Mouse (Mus musculus) cerebellum, adult 18-20 months (tissue): ENCODE measurements around the gene Hsd17b13.
"Not testable (repeated sequence)": the region's sequence is repeated elsewhere in the genome, so short reads cannot be mapped to it uniquely, and the experiment has no call there.

ENCODE experiments used
- DNase-seq, 2 experiments: peaks; one replicate each; pipeline ENCODE4 v3.0.0; 2021

Gene Hsd17b13

DNA sequence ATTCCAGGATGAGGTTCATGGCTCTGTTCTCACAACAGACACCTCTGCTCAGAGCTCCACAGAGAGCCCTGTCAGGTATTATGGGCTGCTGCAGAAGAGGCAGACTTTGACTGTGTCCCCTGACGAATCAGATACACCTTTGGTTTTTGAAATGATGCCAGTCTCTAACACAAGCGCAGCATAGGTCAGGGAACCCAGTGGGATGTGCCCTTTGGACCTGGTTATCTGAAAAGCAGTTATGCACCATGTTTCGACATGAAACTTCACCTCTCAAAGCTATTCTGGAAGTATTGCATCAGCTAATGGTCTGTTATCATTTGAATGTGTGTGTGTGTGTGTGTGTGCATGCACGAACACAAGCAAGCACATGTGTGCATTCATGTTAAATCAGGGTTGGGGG is at the start of gene Hsd17b13:
TSS of gene Hsd17b13 (minus strand) at position 114 of the 400 bp plus-strand sequence.
- no peak for DNase-seq

DNA sequence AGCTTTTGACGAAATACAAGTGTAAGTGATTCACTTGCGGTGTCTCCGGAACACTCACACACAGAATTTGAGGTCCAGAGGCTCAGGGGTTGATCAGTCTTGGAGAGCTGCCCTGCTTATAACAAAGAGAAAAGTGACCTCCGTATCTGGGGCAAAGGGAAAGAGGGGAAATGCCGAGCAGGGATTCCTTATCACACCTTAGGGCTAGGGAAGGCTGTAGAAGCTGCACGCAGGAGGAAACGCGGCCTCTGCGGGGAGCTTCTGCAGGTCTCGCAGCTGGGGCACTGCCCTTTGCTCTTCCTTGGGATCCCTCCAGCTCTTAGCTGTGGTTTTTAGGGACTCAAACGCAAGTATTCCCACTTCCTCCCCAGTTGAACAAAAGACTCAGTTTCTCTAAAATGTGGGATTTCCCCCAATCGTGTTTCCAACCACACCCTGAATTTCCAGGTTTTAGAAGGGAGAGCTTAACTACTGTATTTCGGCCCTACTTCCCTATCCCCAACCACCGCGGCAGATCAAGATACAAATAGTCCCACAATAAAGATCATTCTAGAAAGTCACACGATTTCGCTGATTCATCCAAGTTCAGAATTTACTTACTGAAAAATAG is 48.1 kb upstream of the Hsd17b13 start:
- no peak for DNase-seq

DNA sequence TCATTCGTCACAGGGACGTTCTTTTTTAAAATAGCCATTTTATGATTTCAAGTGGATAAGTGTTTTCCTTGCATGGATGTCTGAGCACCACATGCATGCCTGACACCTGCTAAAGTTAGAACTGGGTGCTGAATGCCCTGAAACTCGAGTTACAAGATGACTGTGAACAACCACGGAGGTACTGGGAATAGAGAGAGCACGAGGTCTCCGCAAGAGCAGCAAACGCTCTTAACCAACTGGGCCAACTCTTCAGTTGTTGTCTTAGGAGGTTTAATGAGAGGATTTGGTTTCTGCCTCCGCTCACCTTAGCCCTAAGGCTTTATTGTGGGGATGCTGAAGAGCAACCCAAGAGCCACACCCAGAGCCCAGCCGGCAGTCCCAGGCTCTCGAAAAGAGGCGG is 47.6 kb upstream of the Hsd17b13 start:
- no peak for DNase-seq

DNA sequence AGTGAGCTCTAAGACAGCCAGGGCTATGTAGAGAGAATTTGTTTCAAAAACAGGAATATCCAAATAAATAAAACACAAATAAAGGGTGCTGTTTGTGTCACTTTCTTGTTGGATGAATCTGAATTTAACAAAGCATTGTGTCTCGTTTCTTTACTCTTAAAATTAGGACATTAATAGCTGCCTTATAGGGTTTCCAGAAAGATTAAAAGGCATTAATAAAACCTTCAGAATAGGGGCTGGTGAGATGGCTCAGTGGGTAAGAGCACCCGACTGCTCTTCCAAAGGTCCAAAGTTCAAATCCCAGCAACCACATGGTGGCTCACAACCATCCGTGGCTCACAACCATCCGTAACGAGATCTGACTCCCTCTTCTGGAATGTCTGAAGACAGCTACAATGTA is 47.0 kb upstream of the Hsd17b13 start:
- not testable (repeated sequence) for DNase-seq

DNA sequence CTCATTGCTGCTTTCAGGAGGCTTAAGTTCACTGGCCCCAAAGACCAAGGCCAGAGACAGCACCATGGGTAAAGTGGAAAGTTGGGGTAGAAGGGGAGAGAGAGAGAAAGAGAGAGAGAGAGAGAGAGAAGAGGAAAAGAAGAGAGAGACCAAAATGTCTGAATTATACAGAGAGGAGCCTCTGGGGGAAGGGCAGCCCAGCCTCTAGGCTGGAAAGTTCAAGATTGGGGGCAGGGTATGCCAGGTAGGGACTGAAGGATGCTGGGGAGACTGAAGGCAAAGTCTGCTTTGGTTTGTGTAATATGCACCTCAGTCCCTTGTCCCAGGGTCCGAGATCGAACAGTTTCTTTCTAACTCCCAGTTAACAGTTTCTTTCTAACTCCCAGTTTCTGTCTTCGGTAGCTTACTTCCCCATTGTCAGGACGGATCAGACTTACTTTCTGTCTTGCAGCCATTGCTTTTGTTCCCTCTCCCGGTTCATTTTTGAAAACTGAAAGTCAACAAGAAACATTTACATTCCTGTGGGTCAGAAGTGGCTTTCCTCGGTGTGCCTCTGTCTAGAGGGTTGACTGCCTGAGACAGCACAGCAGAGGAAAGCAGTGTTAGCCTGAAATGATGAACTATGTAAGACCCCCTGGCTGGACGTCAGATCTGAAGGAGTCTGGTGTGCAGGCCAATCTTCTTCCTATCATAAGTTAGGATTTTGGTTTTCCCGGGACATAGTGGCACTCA is 46.2 kb upstream of the Hsd17b13 start:
- no peak for DNase-seq

DNA sequence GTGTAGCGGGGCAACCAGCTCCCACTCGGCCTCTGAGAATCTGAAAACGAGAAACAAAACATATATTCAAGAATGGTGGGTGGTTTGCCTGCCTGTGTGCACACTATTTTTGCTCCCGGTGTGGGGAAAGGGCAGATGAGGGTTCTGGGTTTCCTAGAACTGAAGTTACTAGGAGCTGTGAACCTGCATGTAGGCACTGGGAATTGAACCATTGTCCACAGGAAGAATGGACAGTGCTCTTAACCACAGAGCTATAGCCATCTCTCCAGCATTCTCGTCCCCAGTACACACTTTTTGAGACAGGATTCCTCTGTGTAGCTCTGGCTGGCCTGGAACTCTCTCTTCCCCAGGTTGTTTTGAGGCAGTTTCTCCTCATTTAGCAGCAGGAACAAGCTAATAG is 45.3 kb upstream of the Hsd17b13 start:
- no peak for DNase-seq

DNA sequence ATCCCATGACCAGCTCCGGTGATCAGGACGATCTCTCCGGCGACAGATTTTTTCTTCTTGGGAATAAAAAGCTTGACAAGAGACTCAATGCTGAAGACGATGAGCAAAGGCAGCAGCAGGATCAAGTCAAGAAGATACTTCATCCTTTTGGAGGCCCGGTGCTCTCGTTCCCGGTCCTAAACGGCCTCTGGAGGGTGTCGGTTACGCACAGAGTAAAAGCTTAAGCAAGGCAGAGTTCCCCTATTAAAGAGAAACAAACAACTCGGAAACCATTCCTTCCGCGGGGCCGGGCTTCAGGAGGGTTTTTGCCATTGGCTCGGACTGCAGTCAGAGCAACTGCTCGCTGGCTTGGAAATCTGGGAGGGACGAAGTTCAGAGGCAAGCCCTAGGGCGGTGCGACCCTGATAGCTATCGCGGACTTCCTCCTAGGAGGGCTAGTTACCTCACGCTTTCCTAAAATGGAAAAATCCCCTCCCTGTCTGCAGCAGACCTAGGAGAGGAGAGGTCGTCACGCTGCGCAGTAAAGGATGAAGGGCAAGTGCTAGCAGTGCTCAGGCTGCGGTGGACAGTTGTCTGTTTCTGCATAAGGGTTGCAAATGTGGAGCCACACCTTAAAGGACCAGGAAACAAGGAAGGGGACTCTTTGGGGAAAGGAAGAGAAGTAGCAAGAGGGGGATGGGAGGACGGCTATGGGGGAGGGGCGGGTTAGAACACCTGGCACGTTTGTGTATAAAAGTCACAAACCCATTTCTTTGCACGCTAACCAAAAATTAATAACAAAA is 44.6 kb upstream of the Hsd17b13 start, which contains the start of gene Hsd17b11:
TSS of gene Hsd17b11 (minus strand) at position 323 of the 782 bp plus-strand sequence.
- peak; percentile 66 to 71 for DNase-seq

DNA sequence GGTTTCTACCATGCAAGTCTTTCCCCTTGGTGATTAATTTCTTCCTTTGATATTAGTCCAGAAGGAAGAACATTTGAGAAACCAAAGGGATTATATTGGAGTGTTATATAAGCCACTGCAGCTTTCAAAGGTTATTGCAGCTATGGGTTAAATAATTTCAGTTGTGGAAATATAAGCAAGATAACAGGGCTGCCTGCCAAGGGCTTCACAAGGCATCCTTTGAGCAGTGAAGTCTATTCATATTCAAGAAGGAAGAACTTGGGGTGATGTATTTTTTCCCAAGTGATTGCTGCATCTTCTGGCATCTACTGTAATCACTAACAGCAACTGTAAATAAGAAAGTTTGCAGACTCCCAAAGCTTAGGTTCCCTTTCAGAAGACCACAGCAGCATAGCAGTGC is 34.2 kb upstream of the Hsd17b13 start:
- no peak for DNase-seq

DNA sequence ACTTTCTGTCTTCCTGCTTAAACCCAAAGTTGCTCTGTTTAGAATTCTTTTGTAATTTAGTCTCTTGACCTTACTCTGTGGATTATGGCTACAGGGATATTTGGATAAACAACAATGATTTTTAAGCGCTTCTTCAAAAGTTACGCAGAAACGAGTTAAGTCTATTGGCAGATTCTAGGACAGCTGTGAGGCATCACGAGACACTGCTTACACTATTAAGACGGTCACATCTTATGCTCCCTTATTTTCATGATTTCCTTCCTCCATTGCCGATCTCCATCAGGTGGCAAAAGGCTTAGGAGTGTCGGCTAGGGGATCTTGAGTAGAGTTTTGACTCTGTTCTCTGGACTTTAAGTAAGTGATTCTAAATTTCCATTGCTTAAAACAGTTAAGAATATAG is 33.1 kb upstream of the Hsd17b13 start:
- DNase-seq = no peak

DNA sequence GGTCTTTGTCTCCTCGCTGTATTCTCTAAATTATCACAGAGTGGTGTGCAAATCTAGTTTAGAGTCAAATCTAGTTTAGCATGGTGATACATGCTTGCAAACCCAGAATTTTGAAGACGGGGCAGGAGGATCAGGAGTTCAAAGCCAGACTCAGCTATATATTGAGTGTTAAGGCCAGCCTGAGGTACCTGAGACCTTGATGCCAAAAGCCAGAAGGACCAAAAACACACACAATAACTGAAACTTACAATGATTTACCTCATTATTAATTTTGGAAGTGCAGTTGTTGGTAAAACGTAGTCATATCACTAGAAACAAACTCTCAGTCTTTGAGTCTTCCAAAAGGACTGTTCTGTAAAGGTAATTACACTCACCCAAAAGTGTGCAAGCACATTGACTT is 32.2 kb upstream of the Hsd17b13 start:
- DNase-seq = no peak

DNA sequence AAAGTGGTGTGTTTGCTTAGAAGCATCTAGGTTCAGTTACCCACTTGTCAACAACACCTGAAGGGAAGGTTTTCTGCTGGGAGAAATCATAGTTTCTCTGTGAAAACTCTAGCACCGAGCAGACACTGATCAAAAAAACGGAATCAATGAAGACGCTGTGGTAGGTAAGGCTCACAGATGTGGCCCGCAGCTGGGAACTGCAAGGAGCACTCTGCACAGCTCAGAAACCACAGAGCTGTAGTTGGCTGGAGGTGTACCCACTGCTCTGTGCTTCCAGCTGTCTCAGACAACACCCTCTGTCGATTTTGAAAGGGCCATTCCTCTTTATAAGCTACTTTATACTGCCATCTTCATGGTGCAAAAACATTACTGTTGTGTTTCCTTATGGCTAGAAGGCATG is 30.6 kb upstream of the Hsd17b13 start:
- DNase-seq = no peak

DNA sequence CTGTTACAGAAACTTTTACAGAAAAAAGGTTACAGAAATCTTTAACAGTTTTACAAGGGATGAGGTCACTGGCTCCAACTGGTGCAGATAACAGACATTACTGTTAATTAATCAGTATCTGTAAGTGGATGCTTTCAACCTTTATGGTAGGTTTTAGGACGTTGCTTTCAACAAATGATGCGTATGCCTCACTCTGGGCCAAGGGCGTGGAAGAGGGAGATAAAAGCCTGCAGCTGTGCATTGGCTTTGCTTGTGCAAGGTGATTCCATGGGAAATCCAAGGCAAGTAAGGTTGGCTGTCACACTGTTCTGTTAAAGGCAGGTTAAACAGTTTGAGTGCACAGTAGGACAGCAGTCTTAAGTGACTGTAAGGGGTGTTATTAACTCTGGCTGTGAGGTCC is 29.6 kb upstream of the Hsd17b13 start:
- DNase-seq = no peak

DNA sequence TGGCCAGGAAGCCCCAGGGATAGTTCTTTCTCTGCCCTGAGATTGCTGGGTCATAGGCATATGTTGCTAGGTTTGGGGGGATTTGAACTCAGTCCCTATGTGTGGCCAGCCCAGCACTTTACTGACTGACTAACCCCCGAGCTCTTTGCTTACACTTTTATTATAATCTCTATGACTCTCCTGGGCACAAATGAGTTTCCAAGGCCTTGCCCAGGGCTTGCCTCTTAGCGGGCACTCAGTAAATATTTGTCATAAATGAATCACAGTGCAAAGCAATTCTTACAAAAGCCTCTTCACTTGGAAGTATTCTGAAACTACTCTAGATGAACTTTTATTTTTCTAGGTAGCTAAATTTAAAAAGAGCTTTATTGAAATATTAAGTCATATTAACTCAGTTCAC is 26.7 kb upstream of the Hsd17b13 start:
- no peak for DNase-seq

DNA sequence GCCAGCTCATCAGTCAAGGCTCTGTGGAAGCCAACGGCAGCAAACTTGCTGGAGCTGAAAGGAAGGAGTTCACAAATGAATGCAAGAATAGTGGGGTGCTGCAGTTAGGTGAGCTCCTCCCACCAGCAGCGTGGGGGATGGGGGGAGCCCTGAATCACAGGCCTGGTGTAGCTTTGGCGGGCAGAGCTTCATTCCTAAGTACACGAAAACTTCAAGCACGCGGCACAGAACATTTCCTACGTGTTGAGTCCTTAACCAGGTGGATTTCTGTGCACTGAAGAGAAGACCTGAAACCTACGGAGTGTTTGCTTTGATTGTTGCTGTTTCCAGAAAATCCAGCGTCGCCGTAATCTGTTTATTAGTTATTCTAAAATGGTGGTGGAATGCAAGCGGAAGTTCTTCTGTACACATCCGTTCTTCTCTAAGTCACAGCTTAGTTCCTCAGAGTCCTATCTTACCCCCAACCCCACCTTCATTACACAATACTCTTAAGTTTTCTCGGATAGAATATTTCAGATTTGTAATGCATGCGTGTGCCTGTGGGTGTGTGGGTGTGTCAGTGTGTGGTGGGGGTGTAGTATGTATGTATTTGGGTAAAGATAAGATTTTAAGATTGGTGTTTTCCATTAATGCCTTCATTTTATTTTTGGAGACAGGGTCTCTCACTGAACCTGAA is 26.2 kb upstream of the Hsd17b13 start:
- no peak for DNase-seq

DNA sequence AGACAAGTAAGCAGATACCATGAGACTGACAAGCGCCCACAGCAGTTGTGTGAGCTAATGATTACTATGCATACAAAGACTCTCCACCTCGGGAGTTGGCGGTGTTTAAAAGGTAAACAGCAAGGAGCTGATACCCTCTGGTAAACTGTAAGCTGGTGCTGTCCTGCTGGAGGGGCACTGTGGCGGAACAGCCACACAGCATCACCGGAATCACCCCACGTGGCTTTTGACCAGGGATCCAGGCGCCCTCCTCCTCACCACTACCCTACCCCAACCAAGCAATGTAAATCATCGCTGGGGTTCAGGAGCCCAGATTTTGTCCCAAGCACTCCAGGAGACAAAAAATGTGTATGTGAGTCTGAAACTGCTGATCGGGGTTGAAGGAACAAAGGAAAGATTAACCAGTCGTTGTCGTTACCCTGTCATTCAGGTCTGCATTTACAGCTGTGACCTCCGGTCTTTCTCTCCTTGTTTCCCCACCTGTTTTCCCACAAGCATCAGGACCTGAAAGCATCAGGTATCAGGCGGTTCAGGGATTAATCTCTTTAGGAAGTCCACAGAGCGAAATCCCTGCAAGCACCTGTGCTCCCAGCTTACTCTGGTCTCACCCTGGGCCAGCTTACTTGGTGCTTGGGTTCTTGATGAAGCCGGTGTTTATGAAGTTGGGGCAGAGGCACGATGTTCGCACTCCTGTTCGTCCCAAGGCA is 25.5 kb upstream of the Hsd17b13 start:
- DNase-seq = no peak

DNA sequence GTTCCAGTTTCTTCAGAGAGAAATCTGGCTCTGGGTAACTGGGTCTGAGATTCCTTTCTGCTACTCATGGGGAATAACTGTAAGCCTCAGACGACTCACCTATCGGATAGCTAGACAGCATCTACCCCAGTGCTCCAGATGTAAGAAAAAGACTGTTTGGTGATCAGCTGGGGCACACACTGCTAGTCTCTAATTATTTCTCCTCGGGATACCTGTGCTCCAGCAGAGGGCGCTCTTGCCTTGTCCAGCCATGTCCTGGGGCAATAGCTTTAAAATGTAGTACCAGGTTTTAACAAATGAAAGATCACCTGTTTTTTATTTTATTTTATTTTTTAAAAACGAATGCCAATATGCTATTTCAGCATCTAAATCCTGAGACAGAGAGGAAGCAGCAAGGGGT is 22.5 kb upstream of the Hsd17b13 start:
- peak; percentile 82 to 89 for DNase-seq

DNA sequence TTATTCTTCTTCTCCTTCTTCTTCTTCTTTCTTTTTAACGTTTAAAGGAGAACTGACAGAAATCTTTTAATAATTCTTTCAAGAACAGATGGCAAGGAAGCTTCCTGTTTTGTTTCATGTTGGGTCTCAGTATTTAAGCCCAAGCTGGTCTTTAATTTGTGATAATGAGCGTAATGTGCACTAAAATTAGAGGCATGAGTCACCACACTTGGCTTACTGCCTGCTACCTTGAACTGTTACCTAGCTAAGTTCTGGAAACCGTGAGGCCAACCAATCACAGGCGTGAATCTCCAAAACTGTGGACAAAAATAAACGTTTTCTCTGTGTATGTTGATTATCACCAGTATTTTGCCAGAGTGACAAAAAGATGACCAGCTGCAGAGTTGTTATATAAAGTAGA is 21.5 kb upstream of the Hsd17b13 start:
- peak; percentile 68 to 73 for DNase-seq

DNA sequence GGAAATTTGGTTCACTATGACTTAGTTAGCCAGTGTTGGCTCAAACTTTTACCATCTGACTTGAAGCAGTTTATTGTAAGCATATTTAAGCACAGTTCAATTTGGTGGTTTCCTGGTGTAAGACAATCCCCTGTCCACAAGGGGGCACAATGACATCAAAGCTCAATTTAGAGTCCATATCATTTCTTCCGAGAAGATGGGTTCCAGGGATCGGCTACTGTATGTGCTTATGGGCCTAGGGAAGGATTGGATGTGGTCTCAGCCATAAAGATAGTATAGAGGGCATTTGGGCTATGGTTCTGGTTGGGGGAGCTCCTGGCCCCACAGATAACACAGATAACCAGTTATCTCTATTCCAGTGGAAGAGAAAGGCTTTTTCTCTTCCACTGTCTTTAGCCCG is 18.0 kb upstream of the Hsd17b13 start:
- DNase-seq = peak; percentile 13 to 25

DNA sequence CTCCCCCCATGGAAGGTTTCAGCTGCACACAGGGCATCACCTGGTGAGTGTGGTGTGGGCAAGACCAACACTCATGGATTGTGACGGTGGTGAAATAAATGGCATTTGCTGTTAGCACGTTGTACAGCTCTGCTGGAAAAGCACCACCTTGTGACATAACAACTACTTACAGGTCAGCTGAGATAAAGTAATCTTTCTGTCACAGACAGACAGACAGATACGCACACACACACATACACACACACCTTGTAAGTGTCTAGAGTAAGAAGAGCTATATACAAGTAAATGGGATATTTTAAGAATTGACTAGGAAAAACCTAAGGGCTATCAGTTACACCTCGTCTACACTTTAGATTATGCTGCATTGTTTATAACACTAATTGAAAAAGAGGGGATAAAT is 17.5 kb upstream of the Hsd17b13 start:
- DNase-seq = no peak

DNA sequence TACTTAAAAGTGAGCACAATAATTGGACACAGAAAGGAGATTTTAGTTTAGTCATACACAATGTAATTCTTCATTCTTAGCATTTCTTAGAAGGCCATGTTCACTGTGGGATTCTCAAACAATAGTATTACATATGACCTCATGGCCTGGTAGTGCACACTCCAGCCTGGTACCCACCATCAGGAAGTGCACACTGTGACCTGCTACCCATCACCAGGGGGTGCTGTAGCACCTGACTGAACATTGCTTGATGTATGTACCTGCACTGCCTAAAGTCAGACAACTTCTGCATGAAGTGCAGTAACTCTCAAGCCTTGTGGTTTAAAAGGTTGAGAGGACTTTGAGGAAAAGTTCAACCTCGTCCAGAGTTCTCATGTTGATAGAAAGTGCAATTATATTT is 16.4 kb upstream of the Hsd17b13 start:
- DNase-seq = no peak

DNA sequence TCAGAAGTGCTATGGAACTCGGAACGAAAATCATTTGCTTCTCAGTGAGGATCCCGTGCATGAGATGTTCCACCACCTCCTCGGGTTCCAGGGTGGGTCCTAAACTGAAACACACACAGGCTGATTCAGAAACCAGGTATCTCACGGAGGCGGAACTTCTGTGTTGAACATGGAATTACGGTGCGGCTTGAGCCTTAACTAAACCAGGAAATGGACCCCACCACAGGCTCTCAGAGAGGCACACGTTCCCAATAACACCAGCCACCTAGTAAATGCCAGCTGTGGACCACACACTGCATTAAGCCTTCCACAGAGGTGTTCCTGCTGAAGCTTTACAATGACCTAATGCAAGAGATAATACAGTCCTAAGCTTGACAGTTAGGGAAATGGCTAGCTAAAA is 15.6 kb upstream of the Hsd17b13 start:
- no peak for DNase-seq

DNA sequence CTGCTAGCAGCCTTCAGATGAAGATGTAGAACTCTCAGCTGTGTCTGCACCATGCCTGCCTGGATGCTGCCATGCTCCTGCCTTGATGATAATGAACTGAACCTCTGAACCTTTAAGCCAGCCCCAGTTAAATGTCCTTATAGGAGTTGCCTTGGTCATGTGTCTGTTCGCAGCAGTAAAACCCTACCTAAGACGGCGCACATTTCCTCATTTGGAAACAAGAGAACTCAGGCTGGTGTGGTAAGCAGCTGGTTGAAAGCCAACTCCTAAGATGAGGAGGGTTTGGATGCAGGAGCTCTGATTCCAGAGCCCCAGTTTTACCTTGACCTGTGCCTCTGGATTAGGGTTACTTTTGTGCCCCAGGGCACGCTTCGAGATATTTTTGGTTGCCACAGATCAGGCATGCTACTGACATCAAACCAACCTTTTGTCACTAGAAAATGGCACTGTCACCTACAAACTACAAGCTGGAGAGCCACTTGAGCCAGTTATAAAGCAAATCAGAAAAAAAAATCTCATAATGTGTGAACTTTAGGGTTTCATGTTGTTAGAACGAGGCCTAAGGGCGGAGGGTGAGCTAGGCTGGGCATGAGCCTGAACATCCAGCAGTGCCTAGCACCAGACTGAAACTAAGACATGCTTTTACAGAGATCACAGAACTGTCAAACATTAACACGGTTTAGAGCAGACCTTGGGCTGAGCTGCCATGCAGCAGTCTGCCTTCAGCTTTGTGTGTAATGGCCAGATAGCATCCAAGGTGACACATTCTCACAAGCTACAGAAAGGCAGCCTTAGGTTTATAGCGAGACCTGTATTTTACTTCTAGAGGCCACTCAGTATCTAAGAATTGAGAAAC is 3.7 kb upstream of the Hsd17b13 start:
- no peak for DNase-seq
